In genomic region chr5:92488961-92489360, GRCm38 (mm10) we compare ENCODE assay signal across 9 mouse cellular contexts. TPM values are rescaled to one million over a fixed set of nuclear protein-coding genes. Genes with fewer than 3 reads are reported as not detected.
DNase-seq lines count a peak whose midpoint lies in the region; ATAC-seq lines count a peak whose summit lies in the region.
"Had no signal": no experiment of that assay in that cellular context is flagged by ENCODE, and none has a peak within 500 bp of the region (broad histone marks: within the 10 kb centered on the region; RNA-seq: fewer than 3 reads in every experiment).

No protein-coding gene starts in this region.

- peaks cover 17% of the 10 kb centered on the region for H3K36me3 ChIP-seq in forebrain, embryonic 14.5 days (ENCODE audit: control insufficient read depth, insufficient read depth, low read length)
- H3K36me3 ChIP-seq in forebrain, embryonic 11.5 days (ENCODE audit: control insufficient read depth, insufficient read depth, low read length), result peaks cover 3% of the 10 kb centered on the region; the same call in 1 of the 2 replicates

- ATAC-seq in forebrain, embryonic 14.5 days, result peak; percentile 43; the same call in 1 of the 2 replicates
- ATAC-seq in forebrain, embryonic 11.5 days (replicated peaks; ENCODE audit: low FRiP score), result no peak

- WGBS in forebrain, embryonic 14.5 days, result 76% methylated on average over 7 of the region's 7 CpGs
- WGBS in forebrain, embryonic 11.5 days, result 88% methylated on average over 7 of the region's 7 CpGs

- H3K27me3 ChIP-seq in forebrain, embryonic 14.5 days (replicated peaks; ENCODE audit: control insufficient read depth, insufficient read depth, low read length), result no peaks in the 10 kb centered on the region
- no peaks in the 10 kb centered on the region for H3K27me3 ChIP-seq in forebrain, embryonic 11.5 days (ENCODE audit: control insufficient read depth, insufficient read depth, low read length)
- H3K27me3 ChIP-seq: liver, embryonic 13.5 days had no signal

- DNase-seq in forebrain, embryonic 14.5 days (ENCODE audit: low spot score), result no peak
- no peak for DNase-seq in forebrain, embryonic 11.5 days (ENCODE audit: low spot score)
- peak; percentile 63 for DNase-seq in ovary, postnatal 36 days (ENCODE audit: low spot score)
- DNase-seq in ovary, postnatal 14 days (ENCODE audit: low spot score), result no peak
- peak; percentile 49 for DNase-seq in gastrocnemius, postnatal 25 days
- peak; percentile 74 for DNase-seq in lung, postnatal 10 days
- no peak for DNase-seq in layer of hippocampus, postnatal 36 days
- DNase-seq in spleen, adult 18-20 months, result no peak
- DNase-seq: liver, embryonic 13.5 days had no signal

- H3K9me3 ChIP-seq in forebrain, embryonic 14.5 days (replicated peaks; ENCODE audit: control insufficient read depth, low read length), result no peaks in the 10 kb centered on the region
- H3K9me3 ChIP-seq in forebrain, embryonic 11.5 days (ENCODE audit: control insufficient read depth, low read length), result no peaks in the 10 kb centered on the region
- H3K9me3 ChIP-seq: liver, embryonic 13.5 days had no signal

- 0 out of 2 replicates have a peak overlapping the region, but pooled peaks have one; percentile 39 for H3K27ac ChIP-seq in forebrain, embryonic 14.5 days (ENCODE audit: low read depth, low read length)
- no peak overlapping the region for H3K27ac ChIP-seq in forebrain, embryonic 11.5 days (ENCODE audit: low read depth, low read length)
- H3K27ac ChIP-seq: liver, embryonic 13.5 days had no signal

- no peak overlapping the region for H3K4me2 ChIP-seq in forebrain, embryonic 14.5 days (ENCODE audit: low read length)
- H3K4me2 ChIP-seq in forebrain, embryonic 11.5 days (ENCODE audit: low read depth, low read length, severe bottlenecking), result no peak overlapping the region

- peaks cover 7% of the 10 kb centered on the region; the same call in 1 of the 2 replicates for H3K4me1 ChIP-seq in forebrain, embryonic 14.5 days (ENCODE audit: control insufficient read depth, insufficient read depth, low read length)
- H3K4me1 ChIP-seq in forebrain, embryonic 11.5 days (replicated peaks; ENCODE audit: control insufficient read depth, insufficient read depth, low read length), result no peaks in the 10 kb centered on the region

- H3K4me3 ChIP-seq in forebrain, embryonic 14.5 days (ENCODE audit: low read depth, low read length), result no peak overlapping the region
- no peak overlapping the region for H3K4me3 ChIP-seq in forebrain, embryonic 11.5 days (ENCODE audit: low read depth, low read length)
- H3K4me3 ChIP-seq: liver, embryonic 13.5 days had no signal

- H3K9ac ChIP-seq in forebrain, embryonic 14.5 days (ENCODE audit: low read length), result no peak overlapping the region
- no peak overlapping the region for H3K9ac ChIP-seq in forebrain, embryonic 11.5 days (ENCODE audit: low read length)
- H3K9ac ChIP-seq: liver, embryonic 13.5 days had no signal

RNA-seq across cellular contexts. Expression of gene Scarb2, which starts 17.7 kb away (rescaled TPM):
- 23.9 and 26.0 TPM in 2 replicates for polyA plus RNA-seq in forebrain, embryonic 14.5 days (2014; fragmentation: Nextera tagmentation; extraction: Ambion mirVana)
- polyA plus RNA-seq in forebrain, embryonic 11.5 days (2014; fragmentation: Nextera tagmentation; extraction: Ambion mirVana), result 10.4 and 10.5 TPM in 2 replicates
- total RNA-seq in gastrocnemius, postnatal 25 days (2021), result 10 to 100 TPM; 61.8 to 69.2 TPM
- 10 to 100 TPM; 88.8 to 90.7 TPM for total RNA-seq in layer of hippocampus, postnatal 36 days (2021)

RNA-seq across cellular contexts. Expression of gene Nup54, which starts 53.9 kb away (rescaled TPM):
- polyA plus RNA-seq in forebrain, embryonic 14.5 days (2014; fragmentation: Nextera tagmentation; extraction: Ambion mirVana), result 55.4 and 63.2 TPM in 2 replicates
- 65.9 and 70.5 TPM in 2 replicates for polyA plus RNA-seq in forebrain, embryonic 11.5 days (2014; fragmentation: Nextera tagmentation; extraction: Ambion mirVana)
- 1 to 10 TPM; 9.1 to 9.7 TPM for total RNA-seq in gastrocnemius, postnatal 25 days (2021)
- total RNA-seq in layer of hippocampus, postnatal 36 days (2021), result 10 to 100 TPM; 31.3 to 34.4 TPM

Comparison
In these comparisons a context has a peak if more than half of its experiments do, and no peak if none do; other contexts are left out.
1. DNase-seq: peak in ovary, postnatal 36 days (single experiment), gastrocnemius, postnatal 25 days (single experiment) and lung, postnatal 10 days (single experiment); none in forebrain, embryonic 14.5 days (single experiment), forebrain, embryonic 11.5 days (single experiment), ovary, postnatal 14 days (single experiment), layer of hippocampus, postnatal 36 days (0 of 2) and spleen, adult 18-20 months (0 of 2).